Mouse (Mus musculus): ENCODE results near the gene Zbtb2.

Zbtb2 gene

DNA sequence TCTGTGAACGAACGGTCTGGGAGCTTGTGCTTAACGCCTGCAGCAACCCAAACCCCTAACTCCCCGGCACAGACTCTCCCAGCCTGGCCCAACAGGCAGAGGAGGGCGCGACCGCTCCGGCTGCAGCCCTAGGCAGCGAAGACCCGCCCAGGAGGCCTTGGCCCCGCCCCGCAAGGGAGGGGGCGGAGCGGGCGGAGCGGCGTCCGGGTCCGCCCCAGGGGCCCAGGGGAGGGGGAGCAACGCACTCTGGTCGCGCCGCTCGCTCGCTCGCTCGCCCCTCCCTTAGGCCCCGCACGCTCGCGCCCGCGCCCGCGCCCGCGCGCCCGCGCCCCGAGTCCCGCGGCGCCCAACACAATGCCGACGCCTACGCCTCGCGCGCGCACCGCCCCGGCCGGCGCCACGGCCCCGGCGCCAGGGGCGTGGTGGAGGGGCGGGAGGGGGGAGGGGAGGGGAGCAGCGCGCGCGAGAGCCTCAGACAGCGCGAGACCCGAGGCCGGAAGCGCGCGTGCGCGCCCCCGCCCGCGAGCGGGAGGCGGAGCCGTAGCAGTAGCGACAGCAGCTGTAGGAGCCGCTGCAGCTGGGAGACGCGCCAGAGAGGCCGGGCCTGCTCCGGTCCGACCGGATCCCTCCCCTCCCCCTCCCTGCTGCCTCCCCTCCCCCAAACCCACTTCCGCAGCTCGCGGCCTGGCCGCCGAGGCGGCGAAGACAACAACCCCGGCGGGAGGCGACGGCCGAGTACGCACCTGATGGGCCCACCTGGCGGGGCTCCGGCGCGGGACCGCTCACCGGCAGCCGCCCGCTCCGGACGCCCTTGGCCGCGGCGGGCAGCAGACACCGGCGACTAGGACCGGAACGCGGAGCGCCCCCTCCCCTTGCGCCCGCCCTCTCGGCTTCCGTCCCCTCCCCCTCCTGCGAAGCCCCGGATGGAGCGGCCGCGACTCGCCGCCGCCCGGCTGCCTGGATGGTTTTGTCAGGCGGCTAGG lies 1.0 kb downstream of the Zbtb2 start:
- peak; percentile 96 for DNase-seq (ENCODE audit: low read depth)

DNA sequence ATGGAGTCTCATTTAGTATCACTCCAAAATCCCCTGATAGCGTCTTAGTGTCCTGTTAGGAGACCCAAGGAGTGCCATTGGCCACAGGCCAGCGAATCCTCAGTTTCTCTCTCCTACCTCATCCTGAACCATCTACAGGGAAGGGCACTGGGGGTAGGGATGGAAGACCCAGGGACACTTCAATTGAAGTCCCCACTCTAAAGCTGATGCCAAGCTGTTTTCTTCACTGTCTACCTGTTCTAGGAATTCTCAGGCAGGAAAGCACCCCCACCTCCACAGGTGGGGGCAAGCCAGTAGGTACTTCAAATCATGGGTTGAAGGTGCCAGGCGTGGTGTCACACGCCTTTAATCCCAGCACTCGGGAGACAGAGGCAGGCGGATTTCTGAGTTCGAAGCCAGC lies 3.7 kb downstream of the Zbtb2 start:
- DNase-seq (ENCODE audit: low read depth): no peak

DNA sequence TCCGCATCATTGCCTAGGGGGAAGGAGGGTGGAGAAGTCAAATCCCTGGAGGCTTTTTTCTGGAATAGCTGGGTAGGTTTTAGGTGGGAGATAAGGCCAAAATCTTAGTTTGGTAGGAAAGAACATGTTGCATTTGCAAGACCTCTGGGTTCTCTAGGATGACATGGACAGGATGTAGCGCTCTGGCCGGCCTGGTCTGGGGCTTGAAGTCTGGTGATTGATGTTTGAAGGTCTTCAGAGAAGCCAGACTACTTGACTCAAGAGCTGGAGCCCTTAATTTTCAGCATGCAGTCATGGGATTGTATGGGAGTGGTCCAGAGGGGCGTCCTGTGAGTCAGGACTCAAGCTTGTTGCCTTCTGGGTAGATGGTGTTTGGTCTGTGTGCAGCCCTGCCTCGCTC lies 7.2 kb downstream of the Zbtb2 start:
- no peak for DNase-seq (ENCODE audit: low read depth)

DNA sequence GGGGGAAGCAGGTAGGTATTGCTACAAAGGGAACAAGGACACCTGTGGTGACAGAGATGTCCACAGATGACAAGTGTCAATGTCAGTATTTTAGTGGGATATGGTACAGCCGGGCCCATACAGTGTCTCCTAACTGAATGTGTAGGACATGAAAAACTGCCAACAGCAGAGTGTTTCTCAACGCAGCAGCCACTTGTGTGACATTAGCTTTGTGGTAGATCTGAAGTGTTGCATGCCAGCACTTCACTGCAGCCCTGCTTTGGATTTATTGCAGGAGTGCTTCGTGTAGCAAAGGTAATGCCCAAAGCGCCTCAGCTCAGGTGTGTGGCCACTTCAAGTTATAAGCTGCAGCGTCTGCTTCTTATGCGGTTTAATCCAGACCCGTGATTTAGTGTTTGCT lies 11.0 kb downstream of the Zbtb2 start:
- DNase-seq (ENCODE audit: low read depth): no peak

DNA sequence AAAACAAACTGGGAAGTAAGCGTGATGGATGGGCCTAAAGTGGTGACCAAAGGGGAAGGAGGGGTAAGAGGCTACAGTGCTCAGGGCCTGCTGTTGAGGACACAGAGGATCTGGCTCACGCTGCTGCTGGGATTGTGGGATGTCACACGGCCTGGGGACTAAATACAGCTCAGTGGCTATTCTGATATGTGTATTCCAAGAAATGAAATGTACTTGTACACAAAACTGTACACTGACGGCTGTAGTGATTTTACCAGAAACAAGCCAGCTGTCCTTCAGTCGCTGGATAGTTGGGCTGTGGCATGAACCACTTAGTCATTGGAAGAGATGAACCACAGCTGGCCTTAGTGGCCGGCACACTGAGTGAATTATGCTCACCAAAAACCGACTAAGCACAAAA lies 11.4 kb downstream of the Zbtb2 start:
- no peak for DNase-seq (ENCODE audit: low read depth)

DNA sequence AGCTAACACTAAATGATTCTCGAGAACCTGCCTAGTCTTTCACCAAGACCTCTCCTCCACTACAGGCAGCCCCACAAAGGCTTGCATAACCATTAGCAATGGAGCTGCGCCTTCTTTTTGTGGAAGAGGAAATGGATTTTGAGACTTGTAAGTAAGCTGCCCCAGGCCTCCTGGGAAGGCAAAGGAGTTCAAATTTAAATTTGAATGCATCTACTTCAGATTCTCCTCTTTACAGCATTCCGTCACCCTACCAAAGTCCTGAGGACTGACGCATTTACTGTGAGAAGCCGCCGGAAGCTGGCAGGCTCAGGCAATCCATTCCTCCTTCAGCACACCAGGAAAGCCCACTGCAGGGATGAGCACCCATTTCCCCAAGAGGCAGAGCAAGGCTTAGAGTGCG lies 12.6 kb downstream of the Zbtb2 start:
- no peak for DNase-seq (ENCODE audit: low read depth)

DNA sequence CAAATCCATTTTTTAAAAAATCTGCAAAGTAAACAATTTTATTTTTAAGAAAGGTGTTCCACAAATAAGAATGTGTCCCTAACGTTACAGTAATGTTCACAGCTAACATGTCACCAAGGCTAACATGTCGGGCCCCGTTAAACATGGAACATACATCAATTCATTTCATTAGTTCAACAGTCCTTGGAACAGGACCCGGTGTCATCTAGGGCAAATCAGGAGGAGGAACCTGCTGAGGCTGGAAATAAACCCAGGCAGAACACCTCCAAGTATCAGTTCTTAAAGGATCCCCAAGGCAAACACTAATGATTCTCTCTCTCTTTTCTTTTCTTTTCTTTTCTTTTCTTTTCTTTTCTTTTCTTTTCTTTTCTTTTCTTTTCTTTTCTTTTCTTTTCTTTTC lies 13.2 kb downstream of the Zbtb2 start:
- DNase-seq (ENCODE audit: low read depth): no peak

DNA sequence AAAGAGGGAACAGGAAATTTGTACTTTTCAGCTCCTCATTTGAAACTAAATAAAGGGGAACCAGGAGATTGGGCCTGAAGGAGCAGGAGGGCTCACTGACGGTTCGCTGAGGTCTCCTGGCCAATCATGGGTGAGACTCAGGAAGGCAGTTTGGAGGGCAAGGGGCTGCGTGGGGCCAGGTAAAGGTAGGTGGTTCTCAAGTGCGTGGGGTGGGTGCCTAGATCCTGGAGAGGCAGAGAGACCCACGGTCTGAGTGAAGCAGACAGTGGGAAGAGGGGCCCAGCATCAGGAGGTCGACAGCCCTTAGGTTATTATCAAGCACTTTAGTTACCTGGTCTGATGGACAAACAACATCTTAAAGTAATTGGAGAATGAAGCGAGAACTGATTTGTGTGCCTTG lies 13.7 kb downstream of the Zbtb2 start:
- no peak for DNase-seq (ENCODE audit: low read depth)

DNA sequence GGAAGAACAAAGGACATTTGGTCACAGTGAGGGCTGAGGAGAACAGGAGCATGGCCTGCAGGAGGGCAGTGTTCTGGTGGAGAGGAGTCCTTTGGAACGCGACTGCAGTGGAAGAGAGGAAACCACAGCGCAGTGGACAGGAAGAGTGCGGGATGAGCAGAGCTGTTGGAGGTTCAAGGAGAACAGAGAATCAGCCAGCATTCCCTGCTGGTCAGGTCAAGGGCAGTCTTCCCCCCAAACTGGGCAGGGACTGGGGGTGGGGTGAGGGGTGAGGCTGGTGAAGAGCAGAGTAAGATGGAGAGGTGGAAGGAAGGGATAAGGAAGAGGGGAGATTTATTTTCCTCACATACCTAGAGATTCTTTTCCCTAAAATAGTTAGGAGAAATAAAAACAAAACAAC lies 14.3 kb downstream of the Zbtb2 start:
- DNase-seq (ENCODE audit: low read depth): no peak

DNA sequence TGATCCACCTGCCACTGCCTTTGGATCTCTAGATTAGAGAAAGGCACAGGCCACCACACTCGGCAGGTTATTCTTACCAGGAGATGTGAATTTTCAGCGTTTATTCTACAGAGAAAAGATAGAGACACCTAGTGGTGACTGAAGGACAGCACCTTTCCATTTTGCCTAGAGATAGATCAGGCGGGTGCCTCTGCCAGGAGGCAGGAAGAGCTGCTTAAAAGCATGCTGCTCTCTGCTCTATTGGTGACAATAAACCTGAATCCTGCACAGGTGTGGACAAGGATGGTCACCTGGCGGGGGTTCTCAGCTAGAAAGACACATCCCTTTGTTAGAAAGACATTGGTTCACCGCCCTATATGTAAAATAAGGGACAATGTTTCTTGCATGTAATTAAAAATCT lies 15.9 kb downstream of the Zbtb2 start:
- peak; percentile 61 for DNase-seq (ENCODE audit: low read depth)

DNA sequence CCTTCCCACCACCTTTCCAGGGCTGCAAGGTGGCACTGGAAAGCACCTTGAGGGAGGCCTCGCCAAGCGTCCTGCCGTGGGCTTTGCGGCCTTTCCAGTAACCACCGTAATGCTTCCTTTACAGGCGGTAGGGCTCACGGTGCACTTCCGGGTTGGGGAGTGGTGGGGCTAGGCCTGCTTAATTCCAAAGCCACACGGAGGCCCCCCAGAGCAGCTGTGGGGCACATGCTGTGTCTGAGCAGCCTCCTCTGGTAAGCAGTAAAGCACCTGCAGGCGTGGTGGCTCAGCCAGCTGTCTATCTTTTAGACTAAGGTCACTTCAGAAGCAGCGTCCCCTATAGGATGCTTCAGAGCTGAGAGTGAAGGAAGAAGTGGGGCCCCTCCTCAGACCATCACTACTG lies 17.8 kb downstream of the Zbtb2 start:
- DNase-seq (ENCODE audit: low read depth): no peak

DNA sequence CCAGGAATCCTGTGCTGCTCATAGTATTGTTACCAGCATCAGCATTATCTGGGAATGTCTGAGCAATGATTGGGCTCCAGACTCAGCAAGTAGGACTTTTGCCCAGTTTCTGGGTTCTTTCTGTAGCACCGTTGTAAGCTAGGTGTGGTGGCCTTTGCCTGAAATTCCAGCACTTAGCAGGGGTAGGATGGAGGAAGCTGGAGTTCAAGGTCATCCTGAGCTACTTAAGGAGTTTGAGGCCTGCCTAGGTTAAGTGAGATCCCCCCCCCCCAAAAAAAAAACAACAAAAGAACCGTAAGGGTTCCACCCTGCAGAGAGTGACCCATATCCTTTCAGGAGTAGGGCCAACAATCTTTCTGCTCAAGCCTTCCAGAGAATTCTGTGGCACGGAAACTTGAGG lies 23.3 kb downstream of the Zbtb2 start:
- no peak for DNase-seq (ENCODE audit: low read depth)

DNA sequence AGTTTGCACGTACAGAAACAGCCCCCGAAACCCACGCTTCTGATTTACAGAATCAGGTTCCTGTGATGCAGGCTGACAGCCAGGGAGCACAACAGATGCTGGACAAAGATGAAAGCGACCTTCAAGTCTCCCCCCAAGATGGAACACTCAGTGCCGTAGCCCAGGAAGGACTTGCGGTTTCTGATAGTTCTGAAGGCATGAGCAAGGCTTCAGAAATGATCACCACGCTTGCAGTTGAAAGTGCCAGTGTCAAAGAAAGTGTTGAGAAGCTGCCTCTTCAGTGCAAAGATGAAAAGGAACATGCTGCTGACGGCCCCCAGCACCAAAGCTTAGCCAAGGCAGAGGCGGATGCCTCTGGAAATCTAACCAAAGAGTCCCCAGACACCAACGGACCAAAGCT lies 30.5 kb downstream of the Zbtb2 start:
- peak; percentile 48 for DNase-seq (ENCODE audit: low read depth)

DNA sequence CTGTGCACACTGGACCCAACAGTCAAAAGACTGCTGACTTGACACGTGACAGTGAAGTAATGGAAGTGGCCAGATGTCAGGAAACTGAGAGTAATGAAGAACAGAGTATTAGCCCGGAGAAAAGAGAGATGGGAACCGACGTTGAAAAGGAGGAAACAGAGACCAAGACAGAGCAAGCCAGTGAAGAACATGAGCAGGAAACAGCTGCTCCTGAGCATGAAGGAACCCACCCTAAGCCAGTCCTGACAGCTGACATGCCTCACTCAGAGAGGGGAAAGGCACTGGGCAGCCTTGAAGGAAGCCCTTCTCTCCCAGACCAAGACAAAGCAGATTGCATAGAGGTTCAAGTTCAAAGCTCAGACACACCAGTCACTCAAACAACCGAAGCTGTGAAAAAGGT lies 31.3 kb downstream of the Zbtb2 start:
- DNase-seq (ENCODE audit: low read depth): peak; percentile 25

DNA sequence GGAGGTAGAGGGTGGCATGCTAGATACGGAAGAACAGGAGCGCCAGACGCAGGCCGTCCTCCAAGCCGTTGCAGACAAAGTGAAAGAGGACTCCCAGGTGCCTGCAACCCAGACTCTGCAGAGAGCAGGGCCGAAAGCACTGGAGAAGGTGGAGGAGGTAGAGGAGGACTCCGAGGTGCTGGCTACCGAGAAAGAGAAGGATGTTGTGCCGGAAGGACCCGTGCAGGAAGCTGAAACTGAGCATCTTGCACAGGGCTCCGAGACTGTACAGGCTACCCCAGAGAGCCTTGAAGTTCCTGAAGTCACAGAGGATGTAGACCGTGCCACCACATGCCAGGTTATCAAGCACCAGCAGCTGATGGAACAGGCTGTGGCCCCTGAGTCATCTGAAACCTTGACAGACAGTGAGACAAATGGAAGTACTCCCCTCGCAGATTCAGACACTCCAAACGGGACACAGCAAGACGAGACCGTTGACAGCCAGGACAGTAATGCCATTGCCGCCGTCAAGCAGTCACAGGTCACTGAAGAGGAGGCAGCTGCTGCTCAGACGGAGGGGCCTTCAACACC lies 31.9 kb downstream of the Zbtb2 start:
- DNase-seq (ENCODE audit: low read depth): peak; percentile 70

DNA sequence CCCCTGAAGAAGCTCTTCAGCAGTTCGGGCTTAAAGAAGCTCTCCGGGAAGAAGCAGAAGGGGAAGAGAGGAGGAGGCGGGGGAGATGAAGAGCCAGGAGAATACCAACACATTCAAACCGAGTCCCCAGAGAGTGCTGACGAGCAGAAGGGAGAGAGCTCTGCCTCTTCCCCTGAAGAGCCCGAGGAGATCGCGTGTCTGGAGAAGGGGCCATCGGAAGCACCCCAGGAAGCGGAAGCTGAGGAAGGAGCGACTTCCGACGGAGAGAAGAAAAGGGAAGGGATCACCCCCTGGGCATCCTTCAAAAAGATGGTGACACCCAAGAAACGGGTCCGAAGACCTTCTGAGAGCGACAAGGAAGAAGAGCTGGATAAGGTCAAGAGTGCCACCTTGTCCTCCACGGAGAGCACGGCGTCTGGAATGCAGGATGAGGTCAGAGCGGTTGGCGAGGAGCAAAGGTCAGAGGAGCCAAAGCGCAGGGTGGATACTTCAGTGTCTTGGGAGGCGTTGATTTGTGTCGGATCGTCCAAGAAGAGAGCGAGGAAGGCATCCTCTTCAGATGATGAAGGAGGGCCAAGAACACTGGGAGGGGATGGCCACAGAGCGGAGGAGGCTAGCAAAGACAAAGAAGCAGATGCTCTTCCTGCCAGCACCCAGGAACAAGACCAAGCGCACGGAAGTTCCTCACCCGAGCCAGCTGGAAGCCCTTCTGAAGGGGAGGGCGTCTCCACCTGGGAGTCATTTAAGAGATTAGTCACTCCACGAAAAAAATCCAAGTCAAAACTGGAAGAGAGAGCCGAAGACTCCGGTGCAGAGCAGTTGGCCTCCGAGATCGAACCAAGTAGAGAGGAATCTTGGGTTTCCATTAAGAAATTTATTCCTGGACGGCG lies 33.3 kb downstream of the Zbtb2 start:
- DNase-seq (ENCODE audit: low read depth): no peak

DNA sequence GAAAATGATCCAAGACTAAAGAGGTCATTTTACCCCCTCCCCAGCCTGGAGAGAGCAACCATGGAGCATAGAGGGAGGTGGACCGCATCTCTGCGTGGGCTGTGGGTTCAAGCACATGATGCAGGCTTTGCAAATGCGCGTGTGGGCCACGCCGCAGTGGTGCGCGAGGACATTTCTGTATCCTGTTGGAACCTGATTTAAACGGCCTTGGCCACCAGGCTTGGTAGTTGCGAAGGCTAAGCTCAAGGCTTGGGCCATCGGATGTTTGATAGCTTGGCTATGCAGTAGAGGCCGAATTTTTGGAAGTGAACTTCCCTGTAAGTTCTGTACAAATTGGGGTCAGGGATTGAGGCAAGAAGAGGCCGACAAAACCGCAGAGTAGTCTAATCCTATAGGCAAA lies 40.3 kb downstream of the Zbtb2 start:
- DNase-seq (ENCODE audit: low read depth): no peak

DNA sequence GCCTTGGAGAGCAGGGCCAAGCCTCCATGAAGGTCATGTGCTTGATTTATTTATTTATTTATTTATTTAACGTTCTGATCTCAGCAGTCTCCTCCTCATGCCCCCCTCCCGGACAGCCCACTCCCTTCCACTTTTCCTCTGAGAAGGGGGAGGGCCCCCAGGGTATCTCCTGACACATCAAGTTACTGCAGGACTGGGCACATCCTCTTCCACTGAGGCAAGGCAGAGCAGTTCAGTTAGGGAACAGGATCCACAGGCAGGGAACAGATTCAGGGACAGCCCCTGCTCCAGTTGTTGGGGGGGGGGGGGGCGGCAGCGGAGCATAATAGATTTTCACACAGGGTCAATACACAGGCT lies 40.8 kb downstream of the Zbtb2 start:
- no peak for DNase-seq (ENCODE audit: low read depth)

DNA sequence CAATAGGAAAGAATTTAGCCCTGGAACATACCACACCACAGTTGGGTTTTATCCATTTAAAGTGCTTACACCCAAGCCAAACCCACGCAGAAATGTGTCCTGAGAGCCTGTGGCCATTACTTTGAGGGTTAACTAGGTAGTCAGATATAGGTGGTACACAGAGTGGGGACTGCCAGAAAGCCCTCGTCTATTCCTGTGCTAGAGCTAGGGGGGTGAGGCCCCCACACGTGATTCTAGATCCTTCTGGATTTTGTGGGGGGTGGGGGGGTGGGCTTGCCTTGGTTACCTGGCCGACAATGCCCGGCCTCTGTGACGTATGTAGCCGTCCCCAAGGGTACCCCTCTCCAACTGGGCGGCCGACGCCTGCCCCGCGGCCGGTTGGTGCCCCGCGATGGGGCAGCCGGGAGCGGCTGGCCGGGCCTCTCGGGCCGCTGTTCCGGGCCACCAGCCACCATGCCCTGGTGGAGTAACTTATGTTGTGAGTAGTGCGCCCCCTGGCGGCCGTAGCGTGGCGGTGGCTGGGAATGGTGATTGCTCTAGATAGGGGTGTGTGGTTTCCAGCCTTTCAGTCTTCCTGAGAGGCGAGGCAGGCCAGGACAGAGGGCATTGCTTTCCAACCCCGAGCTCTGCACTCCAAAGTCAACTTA lies 41.3 kb downstream of the Zbtb2 start:
- DNase-seq (ENCODE audit: low read depth): peak; percentile 90

DNA sequence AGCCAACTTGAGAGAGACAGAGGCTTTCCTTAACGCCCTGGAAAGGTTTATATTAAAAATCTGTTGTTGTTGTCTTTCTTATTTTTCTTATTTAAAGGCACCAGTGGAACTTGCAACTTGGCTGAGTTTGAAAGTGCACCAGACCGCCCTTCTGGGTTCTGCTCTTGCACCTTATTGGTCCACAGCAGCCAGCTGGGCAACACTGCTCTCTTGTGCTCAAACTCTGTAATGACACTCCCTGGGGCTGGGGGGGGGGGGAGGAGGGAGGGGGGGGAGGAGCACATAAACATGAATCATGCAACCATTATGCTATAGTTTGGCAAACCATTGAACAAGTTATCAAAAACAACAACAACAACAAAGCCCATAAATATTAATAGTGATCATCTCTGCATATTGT lies 46.5 kb downstream of the Zbtb2 start:
- DNase-seq (ENCODE audit: low read depth): peak; percentile 65

DNA sequence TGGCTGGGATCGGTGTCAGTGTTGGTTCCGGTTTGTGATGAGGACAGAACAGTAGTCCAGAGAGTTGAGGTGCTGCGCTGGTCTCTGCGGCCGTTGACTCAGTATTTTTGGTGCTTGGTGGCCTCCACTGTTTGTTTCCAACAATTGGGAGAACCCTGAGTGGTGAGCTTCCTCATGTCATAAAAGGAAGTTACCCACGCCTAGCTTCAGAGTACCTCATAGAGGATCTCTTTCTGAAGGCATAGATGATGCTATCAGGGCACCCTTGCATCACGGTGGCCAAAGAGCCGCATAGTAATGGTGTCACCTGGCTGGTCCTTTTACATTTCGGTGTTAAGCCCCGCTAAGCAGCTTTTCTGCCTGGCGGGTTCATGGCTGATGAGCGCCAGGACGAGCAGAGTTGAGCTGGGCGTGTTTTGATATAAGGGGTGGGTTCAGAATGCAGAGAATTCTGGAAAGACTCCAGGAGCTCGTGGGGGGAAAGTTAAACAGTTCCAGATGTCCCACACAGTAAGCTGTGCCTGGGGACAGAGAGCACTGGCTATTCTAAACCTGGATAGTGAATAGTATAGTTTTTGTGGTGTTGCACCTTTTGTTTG lies 48.9 kb downstream of the Zbtb2 start:
- DNase-seq (ENCODE audit: low read depth): no peak
